21 mouse cellular contexts compared by ENCODE assay signal in genomic region chr9:52635991-52636390, GRCm38 (mm10). TPM values are rescaled to one million over a fixed set of nuclear protein-coding genes. Genes with fewer than 3 reads are reported as not detected.
A peak's percentile ranks its signal among the peaks of the same experiment; 100 is the strongest.
DNase-seq lines count a peak whose midpoint lies in the region; TF ChIP-seq lines count a peak whose summit lies in the region.
"Had no signal": no experiment of that assay in that cellular context is flagged by ENCODE, and none has a peak within 500 bp of the region (broad histone marks: within the 10 kb centered on the region; RNA-seq: fewer than 3 reads in every experiment).

No protein-coding gene starts in this region.

- TF ChIP-seq POLR2A in heart, adult 2 months (IDR thresholded peaks at IDR 0.05; ENCODE audit: insufficient read depth, low read depth, low read length), result no peak

- WGBS in heart, adult 2 months, result 61% methylated on average over 2 of the region's 2 CpGs
- 80% methylated on average over 2 of the region's 2 CpGs for WGBS in forebrain, embryonic 10.5 days

- TF ChIP-seq EP300 in heart, adult 2 months (IDR thresholded peaks at IDR 0.05; ENCODE audit: insufficient read depth, low read depth, low read length), result no peak

- TF ChIP-seq CTCF in heart, adult 2 months (IDR thresholded peaks at IDR 0.05), result no peak

- no peak overlapping the region for H3K27ac ChIP-seq in heart, adult 2 months
- no peak overlapping the region for H3K27ac ChIP-seq in forebrain, embryonic 10.5 days
- H3K27ac ChIP-seq: forebrain, embryonic 12.5 days; heart, embryonic 15.5 days; hindbrain, embryonic 14.5 days had no signal

- H3K9me3 ChIP-seq in forebrain, embryonic 10.5 days, result no peaks in the 10 kb centered on the region
- H3K9me3 ChIP-seq: forebrain, embryonic 12.5 days; heart, embryonic 15.5 days had no signal

- no peaks in the 10 kb centered on the region for H3K27me3 ChIP-seq in heart, adult 2 months (ENCODE audit: control insufficient read depth, insufficient read depth, low read length)
- H3K27me3 ChIP-seq in forebrain, embryonic 10.5 days (ENCODE audit: poor library complexity, severe bottlenecking), result no peaks in the 10 kb centered on the region
- H3K27me3 ChIP-seq: forebrain, embryonic 12.5 days; heart, embryonic 15.5 days had no signal

- no peaks in the 10 kb centered on the region for H3K36me3 ChIP-seq in heart, adult 2 months (ENCODE audit: control insufficient read depth, insufficient read depth, low read length)
- H3K36me3 ChIP-seq in forebrain, embryonic 10.5 days (replicated peaks), result no peaks in the 10 kb centered on the region
- H3K36me3 ChIP-seq: forebrain, embryonic 12.5 days; heart, embryonic 15.5 days had no signal

- DNase-seq in heart, adult 11 months, result peak; percentile 43
- DNase-seq in heart, adult 2 months, result no peak
- DNase-seq in 3T3-L1 (ENCODE audit: low read depth, low spot score), result peak; percentile 89
- peak; percentile 38 for DNase-seq in adipocyte (ENCODE audit: low spot score)
- peak; percentile 57 for DNase-seq in forelimb bud, embryonic 11.5 days (ENCODE audit: low read depth, low spot score)
- no peak for DNase-seq in forebrain, embryonic 10.5 days (ENCODE audit: extremely low spot score, low spot score)
- no peak for DNase-seq in kidney, adult 9 months
- no peak for DNase-seq in thymus, postnatal 0 days (ENCODE audit: low spot score)
- DNase-seq: adrenal gland, postnatal 14 days; cerebellum, adult 11-12 months; cerebellum, adult 9-10 months; cerebellum, postnatal 25 days; forebrain, postnatal 0 days; gastrocnemius, postnatal 36 days; heart, adult 18-20 months; heart, postnatal 14 days; kidney, adult 2 months had no signal

- no peaks in the 10 kb centered on the region for H3K4me1 ChIP-seq in heart, adult 2 months (ENCODE audit: control insufficient read depth, insufficient read depth, low read length)
- no peaks in the 10 kb centered on the region for H3K4me1 ChIP-seq in forebrain, embryonic 10.5 days
- H3K4me1 ChIP-seq: forebrain, embryonic 12.5 days; heart, embryonic 15.5 days had no signal

- no peaks in the 10 kb centered on the region for H3K79me2 ChIP-seq in heart, adult 2 months (replicated peaks; ENCODE audit: control insufficient read depth, insufficient read depth, low read length)

- intact Hi-C loops in heart, adult 2 months (cut with DNase I), result no loop called here

- H3K4me3 ChIP-seq in heart, adult 2 months, result no peak overlapping the region
- H3K4me3 ChIP-seq in forebrain, embryonic 10.5 days, result no peak overlapping the region
- H3K4me3 ChIP-seq: forebrain, embryonic 12.5 days; heart, embryonic 15.5 days had no signal

- no peak overlapping the region for H3K9ac ChIP-seq in heart, adult 2 months (ENCODE audit: low read depth, low read length)
- H3K9ac ChIP-seq: forebrain, embryonic 12.5 days; forebrain, postnatal 0 days; heart, embryonic 15.5 days; hindbrain, embryonic 14.5 days had no signal

RNA-seq across cellular contexts. Expression of gene AI593442, which starts 43.6 kb away (rescaled TPM):
- total RNA-seq in heart, adult 2 months (2021), result 1 to 10 TPM; 3.9 to 6.1 TPM
- 0.59 and 0.94 TPM in 2 replicates for polyA plus RNA-seq in heart, adult 2 months (2012; rRNA removed)
- 0.19 and 0.28 TPM in 2 replicates for polyA plus RNA-seq in forebrain, embryonic 10.5 days (2016; fragmentation: Nextera tagmentation; extraction: Ambion mirVana)
- 0.03 and 0.04 TPM in 2 replicates for polyA plus RNA-seq in thymus, postnatal 0 days (2015; fragmentation: Nextera tagmentation; extraction: Ambion mirVana)
- total RNA-seq: hematopoietic stem cell, adult 5-6 weeks had no signal

Comparison
In these comparisons a context has a peak if more than half of its experiments do, and no peak if none do; other contexts are left out.
1. DNase-seq: peak in heart, adult 11 months (single experiment), 3T3-L1 (single experiment), adipocyte (single experiment) and forelimb bud, embryonic 11.5 days (single experiment); none in heart, adult 2 months (0 of 2), forebrain, embryonic 10.5 days (single experiment), kidney, adult 9 months (single experiment) and thymus, postnatal 0 days (single experiment).